Mouse (Mus musculus) telencephalon, adult 2 months (tissue): Measurements from ENCODE around the gene Rab30.

Experiments
- DNase-seq: peaks from one replicate; pipeline ENCODE4 v3.0.0-alpha.2; 2011; ENCODE audit warnings: low read depth, low spot score

The Rab30 gene

GRCm38 (mm10) chr7:92837907-92838306, 96.5 kb downstream of the Rab30 start:
- peak; percentile 28 for DNase-seq

- no peak for DNase-seq
These were observed 100.9 kb downstream of the Rab30 start for GRCm38 (mm10) chr7:92842254-92842653.

GRCm38 (mm10) chr7:92848246-92848645, 106.8 kb downstream of the Rab30 start:
- DNase-seq, result no peak

- DNase-seq, result no peak
These were observed 125.1 kb downstream of the Rab30 start for GRCm38 (mm10) chr7:92866526-92866925.

- no peak for DNase-seq
These were observed 128.8 kb downstream of the Rab30 start for GRCm38 (mm10) chr7:92870161-92870560.

GRCm38 (mm10) chr7:92871596-92871995, 130.2 kb downstream of the Rab30 start:
- no peak for DNase-seq

- DNase-seq, result peak; percentile 88
These were observed 132.8 kb downstream of the Rab30 start, which contains the start of the genes Ddias and Prcp for GRCm38 (mm10) chr7:92874116-92874675. Gene Ddias (minus strand): TSS chr7:92874247. Gene Prcp (plus strand): TSS chr7:92874470.

GRCm38 (mm10) chr7:92874761-92875408, 133.5 kb downstream of the Rab30 start:
- peak; percentile 93 for DNase-seq

- DNase-seq, result no peak
These were observed 134.7 kb downstream of the Rab30 start for GRCm38 (mm10) chr7:92876066-92876465.

GRCm38 (mm10) chr7:92876538-92876937, 135.1 kb downstream of the Rab30 start:
- no peak for DNase-seq

GRCm38 (mm10) chr7:92878575-92879285, 137.3 kb downstream of the Rab30 start:
- DNase-seq, result no peak

- DNase-seq, result no peak
These were observed 142.7 kb downstream of the Rab30 start for GRCm38 (mm10) chr7:92883850-92884716.

GRCm38 (mm10) chr7:92884998-92885660, 143.7 kb downstream of the Rab30 start:
- no peak for DNase-seq

- no peak for DNase-seq
These were observed 145.4 kb downstream of the Rab30 start for GRCm38 (mm10) chr7:92886801-92887200.

GRCm38 (mm10) chr7:92887230-92887629, 145.8 kb downstream of the Rab30 start:
- no peak for DNase-seq

- DNase-seq, result no peak
These were observed 148.8 kb downstream of the Rab30 start for GRCm38 (mm10) chr7:92890211-92890610.

GRCm38 (mm10) chr7:92890618-92891230, 149.3 kb downstream of the Rab30 start:
- DNase-seq, result no peak

- DNase-seq, result no peak
These were observed 152.1 kb downstream of the Rab30 start for GRCm38 (mm10) chr7:92893478-92893877.
